Mouse (Mus musculus): ENCODE measurements around the gene Nrgn. TPM values are rescaled to one million over a fixed set of nuclear protein-coding genes. Genes with fewer than 3 reads are reported as not detected.
A peak's percentile ranks its signal among the peaks of the same experiment; 100 is the strongest.

Nrgn gene
- polyA plus RNA-seq (2015; fragmentation: Nextera tagmentation; extraction: Ambion mirVana) = 2.1 and 2.6 TPM in 2 replicates

DNA sequence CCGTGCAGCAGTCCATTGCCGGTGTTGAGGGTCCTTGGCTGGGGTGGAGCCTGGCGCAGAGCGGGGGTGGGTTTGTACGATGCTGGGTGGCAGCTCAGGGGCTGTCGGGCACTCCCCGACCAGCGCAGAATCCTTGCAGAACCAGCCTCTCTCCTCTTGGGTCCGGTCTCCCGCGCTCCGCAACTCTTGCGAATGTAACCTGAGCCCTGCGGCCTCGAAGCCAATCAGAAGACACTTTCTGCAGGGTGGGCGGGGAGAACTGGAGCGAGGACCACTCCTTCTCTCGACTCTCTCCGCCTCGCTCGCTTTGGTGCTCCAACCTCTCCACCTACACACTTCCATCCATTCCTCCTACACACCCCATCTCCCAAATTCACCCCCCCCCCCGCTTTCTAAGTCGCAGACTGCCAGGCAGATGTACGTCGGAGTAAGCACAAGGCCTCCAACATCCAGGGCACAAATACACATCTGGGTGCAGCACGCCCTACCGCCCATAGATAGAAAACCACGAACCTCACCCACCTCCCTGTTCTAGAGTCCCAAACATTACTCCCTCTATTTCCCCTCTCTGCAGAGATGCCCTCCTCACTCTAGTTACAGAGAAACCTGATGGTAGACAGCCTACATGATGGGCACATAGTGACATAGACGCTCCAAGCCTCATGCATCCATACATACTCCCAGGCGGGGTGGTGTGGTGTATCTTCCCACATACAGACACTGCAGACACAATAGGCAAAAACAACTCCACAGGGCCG lies at the start of gene Nrgn:
TSS of gene Nrgn (minus strand) at position 369 of the 758 bp plus-strand sequence.
- Histone ChIP-seq H3K36me3 (ENCODE audit: insufficient read depth, low read length) (no peaks in the 10 kb centered on the region), H3K4me1 (ENCODE audit: insufficient read depth, low read length) (peaks cover 16% of the 10 kb centered on the region), H3K27me3 (ENCODE audit: insufficient read depth, low read length) (peaks cover 48% of the 10 kb centered on the region), H3K9me3 (ENCODE audit: low read length) (no peaks in the 10 kb centered on the region), H3K27ac (ENCODE audit: low read length) (no peak within 1 kb of the TSS), H3K4me2 (replicated peaks; ENCODE audit: low read depth, low read length) (peak within 1 kb of the TSS; percentile 72), H3K4me3 (ENCODE audit: low read length) (peak within 1 kb of the TSS; percentile 45), H3K9ac (replicated peaks; ENCODE audit: low read length) (peak within 1 kb of the TSS; percentile 43)
- ATAC-seq (ENCODE audit: low FRiP score, low TSS enrichment) = peak; percentile 95
- 6% methylated on average over 31 of the region's 31 CpGs for WGBS

DNA sequence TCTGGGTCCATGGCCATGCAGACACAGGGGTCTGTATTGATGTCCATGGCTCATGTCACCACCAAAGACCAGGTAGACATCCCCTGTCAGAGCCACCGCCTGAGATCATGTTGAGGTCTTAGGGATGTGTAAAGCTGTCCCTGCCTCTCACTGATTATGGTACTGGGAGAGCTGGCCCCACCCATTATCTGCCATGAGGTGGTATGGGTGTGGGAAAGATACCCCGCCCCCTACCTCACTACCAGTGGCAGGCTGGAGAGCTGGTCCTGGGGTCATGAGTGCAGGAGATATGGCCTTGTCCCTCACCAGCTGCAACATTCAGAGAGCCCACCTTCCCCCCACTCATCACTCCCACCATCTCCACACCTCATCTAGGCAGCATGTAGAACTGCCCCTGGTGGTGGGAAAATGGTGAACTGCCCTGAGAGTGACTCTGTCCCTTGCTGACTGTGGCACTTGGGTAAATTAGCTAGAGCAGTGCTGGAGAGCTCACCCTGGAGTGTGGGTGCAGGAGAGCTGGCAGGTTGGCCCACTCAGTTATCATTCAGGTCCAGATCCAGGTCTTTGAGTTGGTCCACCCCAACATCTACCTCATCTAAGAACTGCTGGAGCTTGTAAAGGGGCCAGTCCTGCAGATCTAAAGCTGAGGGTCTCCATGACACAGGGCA lies 48.0 kb upstream of the Nrgn start:
- Histone ChIP-seq H3K36me3 (ENCODE audit: insufficient read depth, low read length) (no peaks in the 10 kb centered on the region), H3K4me1 (ENCODE audit: insufficient read depth, low read length) (no peaks in the 10 kb centered on the region), H3K9me3 (ENCODE audit: low read length) (no peaks in the 10 kb centered on the region), H3K27me3 (ENCODE audit: insufficient read depth, low read length) (no peaks in the 10 kb centered on the region), H3K9ac (replicated peaks; ENCODE audit: low read length) (no peak overlapping the region), H3K27ac (ENCODE audit: low read length) (no peak overlapping the region), H3K4me2 (replicated peaks; ENCODE audit: low read depth, low read length) (no peak overlapping the region), H3K4me3 (ENCODE audit: low read length) (no peak overlapping the region)
- no peak for ATAC-seq (ENCODE audit: low FRiP score, low TSS enrichment)
- 89% methylated on average over 2 of the region's 2 CpGs for WGBS

DNA sequence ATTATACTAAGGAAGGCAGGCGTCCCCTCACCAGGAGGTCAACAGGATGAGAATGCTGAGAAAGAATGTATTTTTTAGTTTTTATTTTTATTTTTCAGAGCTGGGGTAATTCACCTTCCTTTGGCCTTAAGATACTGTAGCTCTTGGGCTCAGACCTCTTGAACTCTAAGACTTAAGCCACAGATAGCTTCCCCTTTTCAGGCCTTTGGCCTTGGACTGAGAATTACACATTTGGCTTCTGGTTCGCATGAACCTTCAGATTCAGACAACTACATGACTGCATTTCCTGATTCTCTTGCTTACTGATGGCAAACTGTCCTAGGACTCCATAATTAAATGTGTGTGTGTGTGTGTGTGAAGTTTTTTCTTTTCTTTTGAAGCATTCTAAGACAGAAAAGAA lies 45.9 kb upstream of the Nrgn start:
- H3K27ac ChIP-seq (ENCODE audit: low read length) = no peak overlapping the region
- no peaks in the 10 kb centered on the region for H3K27me3 ChIP-seq (ENCODE audit: insufficient read depth, low read length)
- H3K4me3 ChIP-seq (ENCODE audit: low read length) = no peak overlapping the region
- H3K4me2 ChIP-seq (replicated peaks; ENCODE audit: low read depth, low read length) = no peak overlapping the region
- WGBS = 75% methylated on average over 2 of the region's 2 CpGs
- no peaks in the 10 kb centered on the region for H3K4me1 ChIP-seq (ENCODE audit: insufficient read depth, low read length)
- no peaks in the 10 kb centered on the region for H3K9me3 ChIP-seq (ENCODE audit: low read length)
- no peaks in the 10 kb centered on the region for H3K36me3 ChIP-seq (ENCODE audit: insufficient read depth, low read length)
- H3K9ac ChIP-seq (replicated peaks; ENCODE audit: low read length) = no peak overlapping the region
- no peak for ATAC-seq (ENCODE audit: low FRiP score, low TSS enrichment)

DNA sequence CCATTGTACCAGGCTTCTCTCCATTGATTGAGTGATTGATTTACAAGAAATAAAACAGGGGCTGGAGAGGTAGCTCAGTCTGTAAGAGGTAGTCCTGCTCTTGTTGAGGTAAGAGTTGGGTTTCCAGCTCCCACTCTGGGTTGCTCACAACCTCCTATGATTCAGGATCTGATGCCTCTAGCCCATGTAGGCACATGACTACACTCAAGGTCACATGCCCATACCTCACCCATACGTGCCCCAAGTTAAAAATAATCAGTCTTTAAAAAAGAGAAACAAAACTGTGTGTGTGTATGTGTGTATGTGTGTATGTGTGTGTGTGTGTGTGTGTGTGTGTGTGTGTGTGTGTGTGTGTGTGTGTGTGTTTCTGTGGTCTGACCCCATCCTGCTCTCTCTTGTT lies 42.9 kb upstream of the Nrgn start:
- Histone ChIP-seq H3K36me3 (ENCODE audit: insufficient read depth, low read length) (no peaks in the 10 kb centered on the region), H3K4me3 (ENCODE audit: low read length) (no peak overlapping the region), H3K27ac (ENCODE audit: low read length) (no peak overlapping the region), H3K4me2 (replicated peaks; ENCODE audit: low read depth, low read length) (no peak overlapping the region), H3K27me3 (ENCODE audit: insufficient read depth, low read length) (no peaks in the 10 kb centered on the region), H3K9me3 (ENCODE audit: low read length) (no peaks in the 10 kb centered on the region), H3K9ac (replicated peaks; ENCODE audit: low read length) (no peak overlapping the region), H3K4me1 (ENCODE audit: insufficient read depth, low read length) (no peaks in the 10 kb centered on the region)
- no peak for ATAC-seq (ENCODE audit: low FRiP score, low TSS enrichment)
- WGBS = 76% methylated on average over 1 of the region's 1 CpGs

DNA sequence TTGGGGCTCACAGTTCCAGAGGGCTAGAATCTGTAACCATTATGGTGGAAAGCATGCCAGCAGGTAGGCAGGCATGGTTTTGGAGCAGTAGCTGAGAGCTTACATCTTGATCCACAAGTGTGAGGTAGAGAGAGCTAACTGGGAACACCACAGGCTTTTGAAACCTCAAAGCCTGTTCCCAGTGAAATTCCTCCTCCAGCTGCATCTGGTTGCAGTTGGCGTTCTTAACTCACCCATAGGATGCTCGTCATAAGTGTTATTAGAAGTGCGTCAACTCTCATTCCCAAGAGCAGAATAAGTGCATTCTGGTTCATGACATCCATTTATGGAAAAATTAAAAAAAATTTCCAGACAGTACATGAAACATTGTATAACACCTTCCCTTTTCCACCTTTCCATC lies 41.0 kb upstream of the Nrgn start:
- no peak for ATAC-seq (ENCODE audit: low FRiP score, low TSS enrichment)
- 87% methylated on average over 3 of the region's 3 CpGs for WGBS
- Histone ChIP-seq H3K36me3 (ENCODE audit: insufficient read depth, low read length) (no peaks in the 10 kb centered on the region), H3K27ac (ENCODE audit: low read length) (no peak overlapping the region), H3K9ac (replicated peaks; ENCODE audit: low read length) (no peak overlapping the region), H3K4me3 (ENCODE audit: low read length) (no peak overlapping the region), H3K4me2 (replicated peaks; ENCODE audit: low read depth, low read length) (no peak overlapping the region), H3K4me1 (ENCODE audit: insufficient read depth, low read length) (no peaks in the 10 kb centered on the region), H3K27me3 (ENCODE audit: insufficient read depth, low read length) (no peaks in the 10 kb centered on the region), H3K9me3 (ENCODE audit: low read length) (no peaks in the 10 kb centered on the region)

DNA sequence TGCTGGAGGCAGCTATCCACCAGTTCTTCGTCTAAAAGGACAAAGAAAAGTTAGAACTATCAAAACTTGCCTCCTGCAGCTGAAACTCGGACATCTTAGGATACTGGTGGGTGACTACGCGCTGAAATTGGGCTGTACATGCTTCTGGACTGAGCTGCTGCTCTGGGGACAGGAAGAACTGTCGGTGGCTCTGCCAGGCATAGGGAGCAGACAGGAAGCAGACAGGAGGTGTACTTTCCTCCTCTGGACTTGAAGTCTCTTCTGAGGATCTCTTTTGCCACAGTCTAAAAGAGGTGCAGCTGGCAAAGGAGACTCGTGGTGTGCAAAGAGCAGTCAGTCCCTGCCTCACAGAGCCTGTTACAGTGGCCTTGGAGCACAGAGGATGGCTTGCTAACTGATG lies 39.9 kb upstream of the Nrgn start:
- no peaks in the 10 kb centered on the region for H3K27me3 ChIP-seq (ENCODE audit: insufficient read depth, low read length)
- H3K27ac ChIP-seq (ENCODE audit: low read length) = no peak overlapping the region
- H3K4me2 ChIP-seq (replicated peaks; ENCODE audit: low read depth, low read length) = no peak overlapping the region
- WGBS = 56% methylated on average over 6 of the region's 6 CpGs
- no peak for ATAC-seq (ENCODE audit: low FRiP score, low TSS enrichment)
- no peaks in the 10 kb centered on the region for H3K36me3 ChIP-seq (ENCODE audit: insufficient read depth, low read length)
- H3K4me1 ChIP-seq (ENCODE audit: insufficient read depth, low read length) = no peaks in the 10 kb centered on the region
- no peak overlapping the region for H3K9ac ChIP-seq (replicated peaks; ENCODE audit: low read length)
- no peak overlapping the region for H3K4me3 ChIP-seq (ENCODE audit: low read length)
- H3K9me3 ChIP-seq (ENCODE audit: low read length) = no peaks in the 10 kb centered on the region

DNA sequence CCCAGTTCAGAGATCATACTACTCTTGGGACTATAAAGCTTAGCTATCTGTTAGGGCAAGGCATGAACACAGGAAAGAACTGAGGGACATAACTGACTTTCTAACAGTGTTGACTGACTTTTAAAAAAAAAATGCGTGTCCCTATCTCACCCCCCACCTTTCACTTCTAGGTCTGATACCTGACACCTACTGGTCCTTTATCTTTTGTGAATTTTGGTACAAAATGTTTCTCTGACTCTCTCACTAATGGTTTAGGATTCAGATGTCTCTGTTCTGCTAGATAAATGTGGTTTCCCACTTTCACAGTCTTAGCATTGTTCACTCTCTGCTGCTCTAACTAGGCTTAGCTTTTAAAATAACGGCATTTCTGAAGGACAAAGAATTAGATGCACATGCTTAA lies 39.3 kb upstream of the Nrgn start:
- no peak for ATAC-seq (ENCODE audit: low FRiP score, low TSS enrichment)
- no peaks in the 10 kb centered on the region for H3K4me1 ChIP-seq (ENCODE audit: insufficient read depth, low read length)
- no peak overlapping the region for H3K27ac ChIP-seq (ENCODE audit: low read length)
- WGBS = 83% methylated on average over 2 of the region's 2 CpGs
- no peaks in the 10 kb centered on the region for H3K27me3 ChIP-seq (ENCODE audit: insufficient read depth, low read length)
- no peak overlapping the region for H3K4me2 ChIP-seq (replicated peaks; ENCODE audit: low read depth, low read length)
- no peak overlapping the region for H3K9ac ChIP-seq (replicated peaks; ENCODE audit: low read length)
- H3K4me3 ChIP-seq (ENCODE audit: low read length) = no peak overlapping the region
- H3K9me3 ChIP-seq (ENCODE audit: low read length) = no peaks in the 10 kb centered on the region
- no peaks in the 10 kb centered on the region for H3K36me3 ChIP-seq (ENCODE audit: insufficient read depth, low read length)

DNA sequence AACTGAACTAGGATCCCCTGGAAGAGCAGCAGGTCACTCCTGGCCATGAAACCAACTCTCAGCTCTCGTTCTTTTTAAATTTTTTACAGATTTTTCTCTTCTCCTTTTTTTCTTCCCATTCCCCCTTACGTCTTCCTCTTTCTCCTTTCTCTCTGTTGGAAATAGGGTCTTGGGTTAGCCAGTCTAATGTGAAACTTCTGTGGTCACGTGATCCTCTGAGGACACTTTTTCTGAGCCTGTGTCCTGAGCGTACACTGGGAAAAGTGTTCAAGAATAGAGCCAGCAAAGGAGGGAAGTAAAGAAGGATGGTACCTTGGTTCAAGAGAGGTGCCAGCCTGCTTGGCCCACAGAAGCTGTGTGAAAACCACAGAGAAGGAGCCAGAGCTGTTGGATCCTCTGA lies 37.7 kb upstream of the Nrgn start:
- Histone ChIP-seq H3K9ac (replicated peaks; ENCODE audit: low read length) (no peak overlapping the region), H3K4me2 (replicated peaks; ENCODE audit: low read depth, low read length) (no peak overlapping the region), H3K4me1 (ENCODE audit: insufficient read depth, low read length) (no peaks in the 10 kb centered on the region), H3K36me3 (ENCODE audit: insufficient read depth, low read length) (no peaks in the 10 kb centered on the region), H3K9me3 (ENCODE audit: low read length) (no peaks in the 10 kb centered on the region), H3K27ac (ENCODE audit: low read length) (no peak overlapping the region), H3K4me3 (ENCODE audit: low read length) (no peak overlapping the region), H3K27me3 (ENCODE audit: insufficient read depth, low read length) (no peaks in the 10 kb centered on the region)
- WGBS = 82% methylated on average over 4 of the region's 4 CpGs
- ATAC-seq (ENCODE audit: low FRiP score, low TSS enrichment) = no peak

DNA sequence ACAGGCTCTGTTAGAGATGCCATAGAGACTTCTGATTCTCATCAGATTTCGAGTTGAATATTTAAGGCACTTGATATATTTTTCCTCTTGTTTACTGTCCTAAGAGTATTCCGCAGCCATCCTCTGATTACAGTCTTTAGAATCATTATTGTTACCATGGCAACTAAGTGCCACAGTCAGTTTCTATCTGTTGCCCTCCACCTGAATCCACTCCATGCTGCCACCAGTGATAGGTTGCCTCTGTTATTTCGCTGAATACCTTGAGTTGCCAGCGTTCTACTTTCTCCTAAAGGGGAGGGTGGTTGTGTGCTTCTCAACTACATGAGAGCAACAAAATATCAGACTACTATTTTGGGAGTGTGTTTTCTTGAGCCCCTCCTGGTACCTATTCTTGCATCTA lies 34.0 kb upstream of the Nrgn start:
- ATAC-seq (ENCODE audit: low FRiP score, low TSS enrichment) = no peak
- Histone ChIP-seq H3K4me2 (replicated peaks; ENCODE audit: low read depth, low read length) (no peak overlapping the region), H3K9ac (replicated peaks; ENCODE audit: low read length) (no peak overlapping the region), H3K27me3 (ENCODE audit: insufficient read depth, low read length) (no peaks in the 10 kb centered on the region), H3K9me3 (ENCODE audit: low read length) (no peaks in the 10 kb centered on the region), H3K36me3 (ENCODE audit: insufficient read depth, low read length) (no peaks in the 10 kb centered on the region), H3K4me3 (ENCODE audit: low read length) (no peak overlapping the region), H3K27ac (ENCODE audit: low read length) (no peak overlapping the region), H3K4me1 (ENCODE audit: insufficient read depth, low read length) (no peaks in the 10 kb centered on the region)
- WGBS = 77% methylated on average over 4 of the region's 4 CpGs

DNA sequence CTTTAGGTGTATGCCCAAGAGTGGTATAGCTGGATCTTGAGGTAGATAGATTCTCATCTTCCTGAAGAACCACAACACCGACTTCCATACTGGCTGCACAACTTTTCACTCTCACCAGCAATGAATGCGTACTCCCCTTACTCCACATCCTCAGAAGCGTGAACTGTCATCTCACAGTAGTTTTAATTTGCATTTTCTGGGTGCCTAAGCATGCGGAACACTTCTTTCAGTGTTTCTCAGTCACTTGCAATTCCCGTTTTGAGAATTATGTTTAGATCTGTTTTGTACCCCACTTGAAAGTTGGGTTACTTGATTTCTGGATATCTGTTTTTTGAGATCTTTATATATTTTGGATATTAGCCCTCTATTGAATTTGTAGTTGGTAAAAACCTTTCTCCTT lies 30.9 kb upstream of the Nrgn start:
- no peak for ATAC-seq (ENCODE audit: low FRiP score, low TSS enrichment)

More for the DNA sequence above, 30.9 kb upstream of the Nrgn start:
- no peak overlapping the region for H3K27ac ChIP-seq (ENCODE audit: low read length)
- H3K27me3 ChIP-seq (ENCODE audit: insufficient read depth, low read length) = no peaks in the 10 kb centered on the region
- no peaks in the 10 kb centered on the region for H3K9me3 ChIP-seq (ENCODE audit: low read length)
- WGBS = 78% methylated on average over 5 of the region's 5 CpGs
- no peak overlapping the region for H3K9ac ChIP-seq (replicated peaks; ENCODE audit: low read length)
- no peak overlapping the region for H3K4me3 ChIP-seq (ENCODE audit: low read length)
- H3K36me3 ChIP-seq (ENCODE audit: insufficient read depth, low read length) = no peaks in the 10 kb centered on the region
- no peaks in the 10 kb centered on the region for H3K4me1 ChIP-seq (ENCODE audit: insufficient read depth, low read length)
- H3K4me2 ChIP-seq (replicated peaks; ENCODE audit: low read depth, low read length) = no peak overlapping the region

Data from kidney, embryonic 16.5 days (tissue).